Mouse (Mus musculus): ENCODE results near the gene Mtg1. TPM values are rescaled to one million over a fixed set of nuclear protein-coding genes. Genes with fewer than 3 reads are reported as not detected.

The Mtg1 gene
- total RNA-seq (2021): 10 to 100 TPM; 22.9 to 30.8 TPM

GRCm38 (mm10) chr7:140137135-140138020 lies at the start of gene Mtg1:
Gene Mtg1, plus strand, starts transcription at chr7:140137564.
- intact Hi-C loops (cut with DNase I): loop anchor here (5.0 kb wide), 1 partner anchor 100 kb away; the partner anchor contains the start of genes Tubgcp2 and Zfp511

GRCm38 (mm10) chr7:140090601-140091000 lies 46.8 kb upstream of the Mtg1 start:
- intact Hi-C loops (cut with DNase I): no loop called here
- no peak for DNase-seq (ENCODE audit: low spot score)

More at GRCm38 (mm10) chr7:140137135-140138020, at the start of gene Mtg1:
- DNase-seq (ENCODE audit: low spot score): peak; percentile 92

GRCm38 (mm10) chr7:140092924-140093528 lies 44.3 kb upstream of the Mtg1 start, which contains the start of gene Prap1:
Gene Prap1, plus strand, starts transcription at chr7:140093395.
- intact Hi-C loops (cut with DNase I): no loop called here
- no peak for DNase-seq (ENCODE audit: low spot score)

DNA sequence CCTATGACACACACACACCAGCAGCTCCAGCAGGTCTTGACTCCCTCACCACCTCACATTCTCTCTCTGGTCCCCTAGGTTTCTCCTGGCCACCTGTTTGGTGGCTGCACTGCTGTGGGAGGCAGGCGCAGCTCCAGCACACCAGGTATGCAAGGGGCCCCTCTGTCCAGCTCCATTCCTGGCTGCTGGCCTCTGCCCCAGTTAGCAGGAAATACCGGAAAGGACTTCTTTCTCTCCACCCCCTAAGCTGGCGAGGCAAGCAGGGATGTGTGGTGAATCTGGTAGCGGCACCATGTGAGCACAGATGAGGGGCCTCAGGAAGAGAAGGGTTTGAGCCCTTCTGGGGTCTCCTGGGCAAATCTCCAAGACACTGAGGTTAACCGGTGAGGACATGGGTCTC lies 42.4 kb upstream of the Mtg1 start:
- intact Hi-C loops (cut with DNase I): no loop called here
- no peak for DNase-seq (ENCODE audit: low spot score)

- intact Hi-C loops (cut with DNase I): no loop called here
- DNase-seq (ENCODE audit: low spot score): no peak
These were observed 41.8 kb upstream of the Mtg1 start for GRCm38 (mm10) chr7:140095556-140095955.

GRCm38 (mm10) chr7:140096055-140096454 lies 41.3 kb upstream of the Mtg1 start:
- intact Hi-C loops (cut with DNase I): no loop called here
- DNase-seq (ENCODE audit: low spot score): no peak

DNA sequence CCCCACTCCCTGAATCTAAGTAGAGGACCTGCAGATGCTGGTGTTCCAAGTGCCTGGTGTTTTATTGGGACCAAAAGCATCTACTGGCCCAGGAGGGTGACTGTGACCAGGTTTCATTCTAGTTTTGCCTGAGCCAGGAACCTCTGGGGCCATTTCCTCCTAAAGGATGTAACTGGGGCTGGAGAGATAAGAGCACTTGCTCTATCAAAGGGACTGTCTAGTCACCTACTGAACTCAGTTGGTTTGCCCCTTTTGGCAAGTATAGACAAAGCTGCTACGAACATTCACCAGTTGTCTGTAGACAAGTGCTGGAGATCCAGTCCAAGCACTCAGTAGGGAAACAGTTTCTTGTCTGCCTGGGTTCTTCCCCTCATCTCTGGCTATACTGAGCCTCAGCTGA lies 38.9 kb upstream of the Mtg1 start:
- DNase-seq (ENCODE audit: low spot score): no peak
- intact Hi-C loops (cut with DNase I): no loop called here

GRCm38 (mm10) chr7:140101498-140101897 lies 35.9 kb upstream of the Mtg1 start:
- no peak for DNase-seq (ENCODE audit: low spot score)
- intact Hi-C loops (cut with DNase I): no loop called here

DNA sequence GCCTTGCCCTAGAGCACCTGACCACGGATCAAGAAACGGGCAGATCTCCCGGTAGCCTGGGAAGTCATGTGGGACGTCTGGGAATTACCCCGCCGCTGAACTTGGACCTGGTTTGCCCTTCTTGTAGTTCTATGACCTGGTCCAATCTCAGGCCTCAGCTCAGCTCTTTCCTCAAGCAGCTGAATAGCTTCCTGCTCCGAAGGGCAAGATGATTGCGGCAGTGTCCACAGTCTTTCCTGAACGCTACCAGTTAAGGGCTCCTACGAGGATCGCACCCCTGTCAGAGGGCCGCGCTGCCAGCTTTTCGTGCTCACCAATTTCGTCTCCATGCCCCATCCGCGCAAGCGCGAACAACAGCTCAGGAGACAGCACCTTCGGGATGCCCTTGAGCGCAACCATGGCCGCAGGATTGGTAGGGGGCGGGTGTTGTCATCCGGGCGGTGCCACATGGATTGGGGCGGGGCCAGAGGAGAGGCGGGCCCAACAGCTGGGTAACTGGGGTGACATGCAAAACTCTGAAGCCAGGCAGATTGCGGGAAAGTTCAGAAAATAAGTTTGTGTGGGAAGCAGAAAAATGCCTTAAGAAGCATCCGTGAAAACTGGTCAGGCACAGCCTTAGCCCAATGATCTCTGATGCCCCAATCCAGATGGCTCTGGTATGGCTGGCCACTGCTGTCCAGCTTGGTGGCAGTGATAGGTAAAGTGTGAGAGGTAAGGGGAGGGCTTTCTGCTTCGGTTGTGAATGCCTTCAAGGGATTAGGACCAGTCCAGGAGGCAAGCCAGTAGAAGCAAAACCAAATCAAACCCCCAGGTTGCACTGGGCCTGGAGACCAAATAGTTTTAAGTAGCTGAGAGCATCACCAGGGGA lies 35.1 kb upstream of the Mtg1 start, which contains the start of gene Fuom:
Gene Fuom (minus strand): TSS at position 449 of the 868 bp plus-strand sequence.
- intact Hi-C loops (cut with DNase I): no loop called here
- DNase-seq (ENCODE audit: low spot score): peak; percentile 79

GRCm38 (mm10) chr7:140104009-140104408 lies 33.4 kb upstream of the Mtg1 start:
- DNase-seq (ENCODE audit: low spot score): no peak
- intact Hi-C loops (cut with DNase I): no loop called here

DNA sequence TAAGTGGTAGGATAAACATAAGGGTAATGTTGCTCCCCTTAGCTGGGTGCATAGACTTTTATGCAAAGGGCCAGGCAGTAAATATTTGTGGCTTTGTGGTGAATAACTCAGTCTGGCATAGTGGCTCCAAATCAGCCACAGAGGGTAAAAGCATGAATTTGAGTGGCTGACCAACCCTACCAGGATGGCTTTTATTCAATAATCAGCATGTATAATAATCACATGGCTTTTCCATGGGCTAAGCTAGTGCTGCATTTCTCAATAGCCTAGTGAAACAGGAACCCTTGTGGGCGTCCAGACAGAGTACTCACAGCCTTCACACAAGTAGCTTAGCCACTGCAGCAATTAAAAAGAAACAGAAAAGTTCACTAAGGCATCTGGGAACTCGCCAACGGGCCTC lies 25.4 kb upstream of the Mtg1 start:
- intact Hi-C loops (cut with DNase I): loop anchor here (10.0 kb wide), 1 partner anchor 77 kb away; the partner anchor contains the start of genes Tubgcp2 and Zfp511
- no peak for DNase-seq (ENCODE audit: low spot score)

DNA sequence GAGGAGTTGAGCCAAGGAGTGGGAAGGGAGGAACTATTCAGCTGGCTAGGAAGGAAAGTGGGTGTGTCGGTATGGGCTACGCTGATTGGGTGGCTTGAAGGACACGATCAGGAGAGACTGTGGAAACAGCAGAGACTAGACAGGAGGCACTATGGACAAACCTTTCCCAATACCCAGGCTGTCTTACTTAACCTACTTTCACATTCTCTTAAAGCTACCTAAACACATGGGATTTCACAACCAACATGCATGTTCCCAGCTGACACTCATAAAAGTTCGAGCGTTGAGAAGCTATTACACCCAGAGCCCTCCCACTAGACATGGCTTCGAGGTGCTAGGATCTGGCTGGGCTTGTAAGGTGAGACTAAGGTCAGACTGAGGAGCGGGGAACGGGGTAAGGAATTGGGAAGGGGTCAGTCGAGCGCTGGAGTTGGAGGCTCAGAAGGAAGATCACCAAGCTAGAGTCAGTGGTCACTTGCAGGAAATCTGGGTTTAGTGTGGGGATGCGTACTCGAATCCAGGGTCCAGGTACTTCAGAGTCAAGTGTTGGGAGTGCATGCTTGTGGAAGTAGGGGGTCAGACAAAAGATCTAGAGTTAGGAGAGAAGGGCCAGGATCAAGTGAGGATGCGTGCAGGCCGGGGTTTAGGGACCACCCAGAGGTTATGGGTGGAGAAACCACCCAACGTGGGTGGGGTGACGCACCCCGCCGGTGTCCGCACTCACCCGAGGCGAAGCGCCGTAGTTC lies 21.6 kb upstream of the Mtg1 start, which contains the start of gene Paox:
Gene Paox (plus strand): TSS at position 217 of the 746 bp plus-strand sequence.
- DNase-seq (ENCODE audit: low spot score): peak; percentile 48
- intact Hi-C loops (cut with DNase I): loop anchor here (2.0 to 10.0 kb wide), 2 partner anchors 25 to 81 kb away; partner anchors contain the start of genes Tubgcp2 and Zfp511

DNA sequence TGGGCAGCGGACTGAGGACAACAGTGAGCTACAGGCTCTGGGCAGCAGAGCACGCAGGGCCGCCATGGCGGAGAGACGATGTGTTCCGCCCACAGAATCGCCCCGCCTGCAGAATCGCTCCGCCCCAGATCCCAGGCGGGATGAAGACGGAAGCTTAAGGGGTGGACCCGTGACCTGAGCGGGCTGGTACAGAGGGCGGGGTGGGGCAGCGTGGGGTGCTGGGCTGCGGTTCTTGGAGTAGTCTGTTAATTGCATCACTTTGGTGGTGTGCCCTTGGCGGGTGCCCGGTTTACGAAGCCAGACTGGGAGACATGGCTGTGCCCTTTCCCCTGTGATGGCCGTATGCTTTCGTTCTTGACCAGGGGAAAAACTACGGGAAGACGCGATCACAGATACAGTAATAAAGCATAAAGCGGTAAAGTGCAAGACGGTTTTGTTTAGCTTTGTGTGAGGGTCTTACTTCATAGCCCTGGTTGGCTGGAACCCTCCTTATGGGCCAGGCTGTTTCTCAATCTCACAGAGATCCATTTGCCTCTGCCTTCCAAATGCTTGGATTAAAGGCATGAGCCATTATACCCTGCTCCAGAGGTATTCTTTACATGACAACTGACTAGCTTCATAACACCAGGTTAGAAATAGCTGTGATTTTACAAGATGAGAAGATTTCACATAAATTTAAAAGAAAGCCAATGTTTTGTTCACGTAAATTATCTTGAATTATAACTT lies 20.9 kb upstream of the Mtg1 start, which contains the start of gene Echs1:
Gene Echs1 (minus strand): TSS at position 148 of the 726 bp plus-strand sequence.
- DNase-seq (ENCODE audit: low spot score): peak; percentile 89
- intact Hi-C loops (cut with DNase I): loop anchor here (2.0 to 10.0 kb wide), 2 partner anchors 24 to 82 kb away; partner anchors contain the start of genes Tubgcp2 and Zfp511

DNA sequence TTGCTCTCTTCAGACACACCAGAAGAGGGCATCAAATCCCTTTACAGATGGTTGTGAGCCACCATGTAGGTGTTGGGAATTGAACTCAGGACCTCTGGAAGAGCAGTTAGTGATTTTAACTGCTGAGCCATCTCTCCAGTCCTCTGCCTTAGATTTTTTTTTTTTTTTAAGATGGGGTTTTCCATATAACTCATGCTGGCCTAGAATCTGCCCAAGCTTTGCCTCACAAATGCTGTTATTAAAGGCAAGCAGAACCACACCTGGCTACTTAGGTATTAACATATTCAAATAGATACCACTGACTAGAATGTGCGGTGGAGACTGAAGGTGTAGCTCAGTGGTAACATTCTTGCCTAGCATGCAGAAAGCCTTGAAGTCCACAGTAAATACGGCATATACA lies 16.9 kb upstream of the Mtg1 start:
- DNase-seq (ENCODE audit: low spot score): no peak
- intact Hi-C loops (cut with DNase I): no loop called here

GRCm38 (mm10) chr7:140121338-140121910 lies 15.9 kb upstream of the Mtg1 start:
- no peak for DNase-seq (ENCODE audit: low spot score)
- intact Hi-C loops (cut with DNase I): no loop called here

DNA sequence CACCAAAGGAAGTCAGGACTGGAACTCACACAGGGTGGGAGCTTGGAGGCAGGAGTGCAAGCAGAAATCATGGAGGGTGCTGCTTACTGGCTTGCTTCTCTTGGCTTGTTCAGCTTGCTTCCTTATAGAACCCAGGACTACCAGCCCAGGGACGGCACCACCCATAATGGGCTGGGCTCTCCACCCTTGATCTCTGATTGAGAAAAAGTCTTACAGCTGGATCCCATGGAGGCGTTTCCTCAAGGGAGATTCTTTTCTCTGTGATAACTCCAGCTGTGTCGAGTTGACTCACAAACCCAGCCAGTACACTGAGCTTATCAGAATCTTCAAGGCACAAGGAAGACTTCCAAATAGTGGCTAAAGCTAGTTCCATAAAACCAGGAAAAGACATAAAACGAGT lies 14.6 kb upstream of the Mtg1 start:
- intact Hi-C loops (cut with DNase I): no loop called here
- DNase-seq (ENCODE audit: low spot score): no peak

GRCm38 (mm10) chr7:140124382-140124781 lies 13.0 kb upstream of the Mtg1 start:
- DNase-seq (ENCODE audit: low spot score): no peak
- intact Hi-C loops (cut with DNase I): no loop called here

All from heart, postnatal 25 days (tissue).